Mouse (Mus musculus) right cerebral cortex, postnatal 10 days (tissue): ENCODE results near the gene Snx4.
A peak's percentile ranks its signal among the peaks of the same experiment; 100 is the strongest.

Experiments
- DNase-seq, 2 experiments: peaks; one replicate each; pipeline ENCODE4 v3.0.0; 2021; ENCODE audit warnings: low spot score in 2 of 2

The Snx4 gene

DNA sequence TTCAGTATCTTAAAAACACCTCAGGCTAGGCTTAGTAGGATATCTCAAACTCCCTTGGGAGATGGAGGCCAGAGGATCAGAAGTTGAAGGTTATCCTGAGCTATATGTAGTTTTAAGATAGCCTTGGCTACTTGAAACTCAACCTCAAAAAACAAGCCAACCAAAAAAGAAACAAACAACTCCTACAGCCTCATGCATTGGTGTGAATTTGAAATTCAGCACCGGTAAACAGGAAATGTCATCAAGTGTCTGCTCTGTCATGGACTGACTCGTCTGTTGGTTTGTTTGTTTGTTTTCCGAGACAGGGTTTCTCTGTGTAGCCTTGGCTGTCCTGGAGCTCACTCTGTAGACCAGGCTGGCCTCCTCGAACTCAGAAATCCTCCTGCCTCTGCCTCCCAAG lies 20.6 kb downstream of the Snx4 start:
- no peak for DNase-seq

DNA sequence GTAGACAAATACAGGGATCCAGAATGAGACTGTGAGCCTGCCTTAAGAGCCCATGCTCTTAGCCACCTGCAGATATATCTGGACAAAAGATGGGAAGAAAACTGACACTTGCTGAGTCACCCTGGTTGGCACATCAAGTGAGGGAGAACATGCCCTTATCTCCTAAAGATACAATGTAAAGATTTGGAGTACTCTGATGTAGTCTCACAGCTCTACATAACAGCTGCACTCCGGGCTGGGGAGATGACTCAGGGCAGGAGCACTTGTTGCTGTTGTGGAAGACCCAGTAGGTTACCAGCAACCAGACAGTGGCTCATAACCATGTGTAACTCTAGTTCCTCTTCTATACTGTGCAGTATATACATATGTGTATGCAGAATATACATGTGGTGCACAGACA lies 31.8 kb downstream of the Snx4 start:
- no peak for DNase-seq

DNA sequence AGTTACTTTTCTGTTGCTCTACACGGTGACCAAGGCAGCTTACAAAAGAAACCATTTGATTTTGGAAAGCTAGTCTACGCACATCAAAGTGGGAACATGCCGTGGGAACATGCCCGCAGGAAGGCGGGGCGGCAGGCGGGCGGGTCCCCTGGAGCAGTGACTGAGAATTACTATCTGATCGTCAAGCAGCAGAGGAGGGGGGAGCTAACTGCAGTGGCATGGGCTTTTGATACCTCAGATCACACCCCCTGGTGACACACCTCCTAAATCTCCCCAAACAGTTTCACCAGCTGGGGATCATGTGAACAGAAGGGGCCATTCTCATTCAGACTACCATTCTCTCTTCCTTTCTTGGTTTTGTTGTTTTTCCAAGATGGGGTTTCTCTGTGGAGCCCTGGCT lies 37.3 kb downstream of the Snx4 start:
- DNase-seq = no peak

DNA sequence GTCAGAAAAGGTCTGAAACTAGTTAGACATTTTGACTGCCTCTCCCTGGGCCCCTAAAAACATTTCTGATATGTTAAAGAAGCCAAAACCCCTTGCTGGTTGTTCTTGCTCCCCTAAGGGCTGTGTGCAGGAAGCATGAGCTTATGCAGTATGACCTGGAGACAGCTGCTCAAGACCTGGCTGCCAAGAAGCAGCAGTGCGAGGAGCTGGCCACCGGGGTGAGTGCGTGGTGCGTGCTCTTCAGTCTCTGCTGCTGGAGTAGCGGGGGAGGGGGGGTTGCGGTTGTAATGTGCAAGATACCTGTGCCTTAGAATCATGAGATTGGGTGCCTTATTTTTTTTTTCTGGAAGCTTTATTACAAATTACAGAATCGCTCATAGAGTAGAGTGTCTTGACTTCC lies 38.7 kb downstream of the Snx4 start:
- DNase-seq = no peak

DNA sequence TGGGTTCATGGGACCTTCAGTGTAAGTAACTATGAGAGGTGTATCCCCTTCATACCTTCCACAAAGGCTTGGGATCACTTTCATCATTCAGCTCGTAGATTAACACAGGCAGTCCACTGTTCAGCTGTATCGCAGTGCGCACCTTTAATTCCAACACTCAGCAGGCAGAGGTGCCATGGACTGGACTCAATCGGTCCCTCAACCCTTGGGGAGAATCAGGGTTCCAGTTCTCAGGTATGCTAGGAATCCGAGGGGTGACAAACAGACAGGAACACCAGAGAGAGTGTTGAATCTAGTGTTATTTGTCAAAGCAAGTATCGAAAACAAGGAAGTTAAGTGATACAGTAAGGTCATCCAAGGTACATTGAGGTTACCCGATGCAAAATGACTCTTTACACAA lies 41.0 kb downstream of the Snx4 start:
- DNase-seq = no peak

DNA sequence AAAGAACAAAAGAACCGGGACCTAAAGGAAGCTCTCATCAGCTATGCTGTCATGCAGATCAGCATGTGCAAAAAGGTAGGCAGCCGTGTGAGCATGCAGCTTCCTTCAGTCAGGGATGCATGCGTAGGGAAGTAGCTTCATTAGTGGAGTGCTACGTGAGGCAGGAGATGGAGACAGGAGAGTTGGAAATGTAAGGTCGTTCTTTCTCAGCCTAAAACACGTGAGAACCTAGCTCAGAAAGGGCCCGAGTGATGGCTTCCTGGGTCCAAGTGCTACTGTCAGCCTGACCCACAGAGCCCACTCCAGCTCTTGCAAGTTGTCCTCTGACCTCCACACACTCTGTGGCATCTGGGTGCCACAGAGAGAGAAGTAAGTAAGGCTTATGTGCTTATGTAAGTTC lies 43.4 kb downstream of the Snx4 start:
- DNase-seq = no peak

DNA sequence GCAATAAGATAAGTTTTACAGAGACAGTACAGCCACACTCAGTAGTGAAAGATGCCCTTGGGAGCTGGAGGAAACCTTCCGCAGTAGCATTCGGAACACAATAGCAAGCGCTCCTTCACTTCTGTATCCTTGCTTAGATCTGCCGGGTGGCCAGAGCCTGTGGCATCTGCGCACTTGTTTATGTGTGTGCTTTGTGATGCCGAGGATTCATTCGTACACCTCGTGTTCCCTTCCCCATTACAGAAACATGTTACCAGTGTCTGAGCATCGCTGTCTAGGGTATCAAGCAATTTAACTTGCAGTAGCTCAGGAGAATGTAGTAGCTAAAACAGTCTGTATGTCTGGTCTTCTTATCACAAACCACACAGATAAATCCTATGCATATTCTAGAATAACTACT lies 44.1 kb downstream of the Snx4 start:
- no peak for DNase-seq

DNA sequence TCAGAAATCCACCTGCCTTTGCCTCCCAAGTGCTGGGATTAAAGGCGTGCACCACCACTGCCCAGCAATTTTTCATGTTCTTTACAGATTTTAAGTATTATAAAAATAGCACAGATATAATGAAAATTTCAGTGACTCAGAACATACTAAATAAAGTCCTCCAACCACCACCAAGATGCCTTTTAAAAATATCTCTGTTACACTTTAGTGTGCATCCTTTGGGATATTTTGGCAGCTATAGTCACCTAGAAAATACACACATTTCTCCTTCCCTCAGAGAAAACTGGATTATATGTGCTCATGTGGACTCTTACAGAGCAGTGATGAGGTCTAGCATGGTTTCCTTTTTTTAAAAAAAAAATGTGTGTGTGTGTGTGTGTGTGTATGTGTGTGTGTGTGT lies 46.3 kb downstream of the Snx4 start:
- no peak for DNase-seq

DNA sequence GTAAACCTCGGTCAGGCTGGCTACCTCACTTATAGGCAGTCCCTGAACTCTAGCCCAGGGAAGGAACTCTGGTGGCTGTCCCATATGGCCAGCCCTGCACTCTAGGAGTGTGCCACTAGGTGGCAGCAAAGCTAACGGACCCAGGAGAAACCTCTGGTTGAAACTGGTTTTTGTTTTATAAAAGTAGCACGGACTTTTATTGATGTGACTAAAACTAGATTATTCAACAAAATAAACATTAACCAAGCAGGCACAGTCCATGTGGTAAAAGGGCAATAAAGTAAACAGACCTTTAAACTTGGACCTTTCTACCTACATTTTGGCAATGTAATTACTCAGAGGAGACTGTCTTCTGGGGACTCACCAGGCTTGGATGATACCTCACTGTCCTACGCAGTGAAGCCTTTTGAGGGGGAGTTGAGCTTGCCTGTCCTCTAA lies 55.4 kb downstream of the Snx4 start:
- DNase-seq = peak; percentile 76 to 86

DNA sequence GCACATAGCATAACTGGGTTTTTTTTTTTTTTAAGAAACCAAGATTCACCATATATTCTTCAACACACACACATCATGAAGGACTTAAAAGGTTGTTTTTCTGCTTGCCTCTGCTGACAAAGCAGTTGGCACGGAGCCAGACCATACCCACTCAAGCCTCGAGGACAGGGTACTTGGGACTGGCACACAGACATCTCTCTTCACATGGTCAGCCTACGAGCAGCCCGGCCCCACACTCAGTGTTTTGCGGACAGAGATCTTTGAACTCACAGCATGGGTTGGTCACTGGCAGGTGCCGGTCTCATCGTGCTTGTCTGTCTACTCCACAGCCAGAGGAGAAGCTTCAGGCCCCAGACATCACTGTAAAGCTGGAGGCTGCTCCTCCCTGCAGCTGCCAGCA lies 56.5 kb downstream of the Snx4 start:
- DNase-seq = peak in 1 of 2 experiments; percentile 38

DNA sequence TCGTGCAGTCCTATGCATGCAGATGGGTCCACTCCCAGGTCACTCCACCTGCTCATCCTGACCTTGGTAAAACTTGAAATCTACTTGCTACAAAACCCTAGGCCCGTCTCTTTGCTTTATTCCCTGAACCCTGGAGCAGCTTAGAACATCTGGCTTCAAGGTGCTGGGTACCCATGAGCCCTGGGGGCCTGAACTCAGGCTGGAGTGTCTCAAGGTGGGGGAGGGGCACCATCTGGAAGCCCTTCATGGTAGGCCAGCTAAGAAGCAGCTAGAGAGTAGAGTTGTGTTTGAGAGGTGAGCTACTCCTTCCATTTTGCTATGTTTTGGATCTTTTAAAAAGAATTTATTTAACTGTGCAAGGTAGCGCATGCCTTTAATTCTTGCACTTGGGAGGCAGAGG lies 57.8 kb downstream of the Snx4 start:
- DNase-seq = no peak

DNA sequence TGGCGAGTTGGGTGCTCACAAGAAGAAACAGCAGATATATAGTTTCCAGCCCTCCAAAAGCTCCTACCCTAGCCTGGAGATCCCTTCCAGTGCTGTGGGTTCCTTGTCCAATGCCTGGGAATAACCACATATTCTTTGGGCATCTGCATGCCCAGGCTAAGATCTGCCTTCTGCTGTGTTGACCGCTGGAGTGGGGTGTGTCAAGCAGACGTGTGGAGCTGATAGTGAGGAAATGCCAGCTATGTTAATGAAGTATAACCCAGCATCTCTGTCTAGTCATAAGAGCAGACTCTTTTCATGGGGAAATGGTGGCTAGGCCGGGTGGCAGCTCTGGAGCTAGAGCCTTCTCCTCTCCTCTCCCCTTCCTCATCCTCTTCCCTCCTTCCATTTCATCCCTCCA lies 64.4 kb downstream of the Snx4 start:
- no peak for DNase-seq

DNA sequence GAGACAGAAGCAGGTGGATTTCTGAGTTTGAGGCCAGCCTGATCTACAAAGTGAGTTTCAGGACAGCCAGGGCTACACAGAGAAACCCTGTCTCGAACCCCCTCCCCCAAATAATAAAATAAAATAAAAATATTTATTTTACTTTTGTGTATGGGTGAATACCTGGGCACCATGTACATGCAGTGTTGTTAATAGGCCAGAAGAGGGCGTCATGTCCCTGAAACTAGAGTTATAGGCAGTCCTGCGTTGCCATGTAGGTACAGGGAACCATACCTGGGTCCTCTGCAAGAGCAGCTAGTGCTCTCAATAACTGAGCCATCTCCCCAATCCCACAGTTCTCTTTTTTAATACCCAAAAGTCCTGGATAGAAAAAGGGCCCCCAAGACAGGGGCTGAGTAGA lies 66.4 kb downstream of the Snx4 start:
- no peak for DNase-seq

DNA sequence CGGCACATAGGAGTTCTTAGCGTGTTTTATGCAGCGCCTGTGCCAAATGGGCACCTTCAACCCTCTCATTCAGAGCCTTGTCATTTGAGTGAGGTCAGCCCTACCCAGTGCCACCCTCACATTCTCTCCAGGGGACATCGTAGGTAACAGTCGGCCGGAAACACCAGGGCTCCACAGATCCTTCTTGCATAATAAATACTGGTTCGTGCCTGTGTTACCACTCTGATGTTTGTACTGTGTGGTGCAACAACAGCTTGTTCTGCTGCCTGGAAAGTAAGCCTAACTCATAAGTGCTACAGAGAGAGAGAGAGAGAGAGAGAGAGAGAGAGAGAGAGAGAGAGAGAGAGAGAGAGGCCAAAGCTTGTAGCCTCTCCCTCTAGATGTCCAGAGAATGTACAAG lies 66.8 kb downstream of the Snx4 start:
- DNase-seq = no peak

DNA sequence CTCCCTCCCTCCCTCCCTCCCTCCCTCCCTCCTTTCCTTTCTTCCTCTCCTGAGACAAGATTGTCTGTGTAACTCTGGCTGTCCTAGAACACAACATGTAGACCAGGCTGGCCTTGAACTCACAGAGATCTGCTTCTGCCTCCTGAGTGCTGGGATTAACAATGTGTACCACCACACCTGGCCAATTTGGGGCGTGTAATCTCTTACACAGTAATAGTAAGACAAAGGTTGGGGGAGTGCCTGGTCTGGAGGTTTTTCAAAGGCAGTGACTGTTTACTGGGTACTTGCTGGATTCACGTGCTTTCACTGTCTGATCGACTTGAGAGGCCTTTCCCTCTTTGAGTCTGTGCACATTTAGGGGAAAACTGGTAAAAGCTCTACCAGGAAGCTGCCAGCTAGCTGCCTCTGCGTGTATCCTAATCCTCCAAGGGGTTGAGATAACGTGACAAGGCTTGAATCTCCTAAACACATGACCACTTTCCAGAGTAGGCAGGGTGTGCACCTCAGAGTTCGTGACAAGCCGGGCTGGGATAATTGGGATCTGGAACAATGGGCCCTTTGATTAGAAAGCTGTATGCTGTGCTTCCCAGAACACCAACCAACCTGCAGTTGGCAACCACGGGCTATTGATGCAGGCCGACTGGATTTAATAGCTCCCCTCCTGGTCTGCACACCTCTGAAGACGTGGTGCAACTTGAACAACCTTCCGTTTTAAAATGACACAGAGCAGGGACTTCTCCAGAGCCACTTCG lies 74.6 kb downstream of the Snx4 start:
- no peak for DNase-seq

DNA sequence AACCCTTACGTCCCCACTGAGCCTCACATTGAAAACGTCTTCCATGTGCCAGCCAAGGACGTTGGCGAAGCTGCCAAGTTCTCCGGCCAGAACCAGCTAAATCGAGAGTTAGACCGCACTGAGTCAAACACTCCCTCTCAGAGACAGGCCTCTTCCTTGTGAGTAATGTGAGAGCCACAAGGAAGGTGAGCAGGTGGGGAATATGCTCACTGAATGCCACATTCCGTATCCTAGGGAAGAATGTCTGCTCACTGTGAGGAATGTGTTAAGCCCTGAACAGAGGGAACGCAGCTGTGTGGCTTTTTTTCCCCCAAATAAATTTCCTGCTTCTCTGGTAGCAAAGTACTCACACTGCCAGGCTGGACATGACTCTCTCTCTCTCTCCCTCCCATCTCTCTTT lies 75.3 kb downstream of the Snx4 start:
- no peak for DNase-seq

DNA sequence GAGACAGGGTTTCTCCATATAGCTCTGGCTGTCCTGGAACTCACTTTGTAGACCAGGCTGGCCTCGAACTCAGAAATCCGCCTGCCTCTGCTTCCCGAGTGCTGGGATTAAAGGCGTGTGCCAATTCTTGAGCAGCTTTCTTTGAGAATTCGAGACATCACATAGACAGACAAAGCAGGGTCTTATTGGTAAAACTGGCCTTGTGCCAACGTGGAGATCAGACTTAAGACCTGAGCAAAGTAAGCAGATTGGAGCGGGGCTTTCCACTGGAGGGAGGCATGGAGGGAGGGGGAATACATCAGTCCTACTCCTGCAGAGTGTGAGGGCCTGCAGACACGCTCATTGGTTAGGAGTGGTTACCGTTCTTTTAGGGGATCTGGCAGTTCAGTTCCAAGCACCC lies 75.9 kb downstream of the Snx4 start:
- DNase-seq = no peak

DNA sequence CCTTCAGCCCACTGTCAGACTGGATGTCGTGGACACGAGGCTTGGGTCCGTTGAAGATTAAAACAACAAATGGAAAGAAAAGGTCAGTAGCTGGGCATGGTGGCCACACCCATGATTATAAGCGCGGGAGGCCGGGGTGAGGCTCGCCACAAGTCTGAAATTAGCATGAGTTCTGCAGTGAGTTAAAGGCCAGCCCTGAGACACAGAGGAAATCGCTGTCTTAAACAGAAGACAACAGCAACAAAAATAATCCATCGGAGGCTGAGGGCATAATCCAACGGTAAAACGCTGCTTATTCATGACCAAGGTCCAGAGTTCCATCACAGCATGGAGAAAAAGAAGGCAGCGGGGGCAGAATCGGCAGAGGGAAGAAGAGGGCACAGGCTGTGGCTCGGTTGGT lies 81.8 kb downstream of the Snx4 start:
- no peak for DNase-seq

DNA sequence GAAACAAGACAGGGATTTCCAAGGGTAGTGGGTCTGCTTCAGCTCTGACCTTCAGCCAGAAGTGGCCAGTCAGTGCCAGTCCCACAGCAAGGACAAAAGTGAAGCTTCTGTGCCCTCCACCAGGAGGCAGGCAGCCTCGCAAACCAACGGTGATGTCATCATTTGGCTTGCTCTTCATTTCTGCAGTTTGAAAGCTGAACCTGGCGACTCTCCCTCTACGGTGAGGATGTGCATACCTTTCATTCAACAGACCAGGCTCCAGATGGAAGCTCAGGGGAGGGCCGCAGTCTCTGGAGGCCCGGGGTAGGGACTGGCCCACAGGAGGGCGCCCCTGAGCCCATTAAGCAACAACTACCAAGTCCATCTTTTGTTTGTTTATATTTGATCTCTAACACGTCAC lies 85.9 kb downstream of the Snx4 start:
- DNase-seq = peak; percentile 58 to 64

DNA sequence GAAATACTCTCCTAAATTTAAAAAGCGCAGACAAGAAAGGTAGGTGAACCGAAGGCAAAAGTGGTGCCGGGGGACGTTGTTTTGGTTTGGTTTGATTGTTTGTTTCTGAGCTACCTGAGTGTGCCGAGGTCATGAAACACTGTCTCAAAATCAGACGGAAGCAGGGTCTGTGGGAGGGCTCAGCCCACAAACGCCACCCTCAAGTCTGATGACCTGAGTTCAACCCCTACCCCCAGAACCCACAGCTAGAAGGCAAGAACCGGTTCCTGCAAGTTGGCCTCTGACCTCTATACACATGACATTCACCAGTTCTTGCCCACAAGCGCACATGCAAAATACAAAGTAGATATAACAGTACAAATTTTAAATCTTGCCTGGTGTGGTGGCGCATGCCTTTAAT lies 86.4 kb downstream of the Snx4 start:
- no peak for DNase-seq

DNA sequence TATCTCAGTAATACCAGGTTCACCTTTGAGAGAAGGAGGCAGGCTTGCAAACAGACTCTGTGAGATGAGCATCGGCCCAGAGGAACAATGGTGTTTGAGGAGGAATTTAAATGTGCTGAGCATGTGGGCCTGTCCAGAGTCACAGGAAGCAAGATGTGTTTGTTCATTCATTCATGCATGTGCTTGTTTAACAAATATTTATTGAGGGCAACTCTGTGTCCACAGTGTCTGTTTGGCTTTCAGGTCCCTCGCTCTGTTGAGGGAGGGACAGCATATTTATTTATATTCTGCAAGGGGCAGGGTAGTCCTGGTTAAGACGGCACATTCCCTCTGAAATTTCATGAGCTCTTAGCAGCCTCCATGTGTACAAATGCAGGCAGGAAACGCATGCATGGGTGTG lies 87.2 kb downstream of the Snx4 start:
- no peak for DNase-seq

DNA sequence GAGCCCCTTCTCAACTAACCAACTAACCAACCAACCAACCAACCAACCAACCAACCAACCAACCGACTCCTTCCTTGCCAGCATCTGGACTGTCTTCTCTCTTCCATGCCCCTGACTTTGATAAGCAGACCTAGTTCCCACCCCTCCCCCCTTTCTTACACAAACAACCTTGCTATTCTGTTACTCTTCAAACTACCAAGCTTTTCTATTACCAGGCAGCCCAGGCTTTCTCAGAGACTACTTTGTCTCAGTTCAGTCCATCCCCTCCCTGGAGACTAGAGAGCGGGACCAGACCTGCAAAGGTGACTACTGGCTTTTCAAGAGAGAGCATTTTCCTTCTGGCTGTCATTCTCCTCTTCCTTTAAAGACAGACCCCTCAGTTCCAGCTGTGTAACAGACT lies 88.2 kb downstream of the Snx4 start:
- no peak for DNase-seq

DNA sequence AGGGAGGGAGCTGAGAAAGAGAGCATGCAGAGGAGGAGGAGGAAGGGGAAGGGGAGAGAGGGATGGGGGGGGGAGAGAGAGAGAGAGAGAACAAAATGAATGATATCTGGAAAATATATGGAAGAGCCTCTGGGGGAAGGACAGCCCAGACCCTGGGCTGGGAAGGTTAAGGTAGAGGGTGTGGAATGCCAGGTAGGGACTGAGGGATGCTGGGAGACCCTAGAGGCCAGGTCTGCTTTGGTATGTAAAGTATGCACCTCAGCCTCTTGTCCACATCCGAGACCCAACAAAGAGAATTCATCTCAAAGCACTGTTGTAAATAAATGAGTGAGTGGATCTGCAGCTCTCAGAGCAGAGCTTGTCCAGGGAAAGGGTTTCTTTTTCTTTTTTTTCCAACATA lies 91.1 kb downstream of the Snx4 start:
- DNase-seq = no peak

DNA sequence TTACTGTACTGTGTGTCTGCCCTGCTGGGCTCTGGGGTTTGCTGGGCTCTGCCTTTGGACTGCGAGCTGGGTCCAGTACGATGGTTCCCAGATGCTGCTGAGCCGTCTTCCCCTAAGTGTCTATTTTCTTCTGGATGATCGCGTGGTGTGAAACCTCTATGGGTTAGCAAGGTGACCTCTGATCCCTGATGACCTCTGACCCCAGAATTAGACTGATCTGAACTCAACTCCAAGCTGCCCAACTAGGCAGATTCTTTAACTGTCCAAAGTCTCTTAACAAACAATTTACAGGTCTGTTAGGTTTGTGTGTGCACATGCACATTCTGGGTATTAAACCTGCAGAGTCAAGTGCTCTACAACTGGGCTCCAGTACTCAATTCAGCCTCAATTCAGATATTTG lies 91.9 kb downstream of the Snx4 start:
- no peak for DNase-seq
